Mouse (Mus musculus) limb, embryonic 11.5 days (tissue): ENCODE results near the gene Cnbd2. TPM values are rescaled to one million over a fixed set of nuclear protein-coding genes. Genes with fewer than 3 reads are reported as not detected.

Experiments
- ATAC-seq: fragments of 200-750 bp; cut with Nextera tagmentation; 2 replicates; pipeline ENCODE4 v1.8.0; 2017; ENCODE audit warnings: low read depth; ENCODE audit not compliant: insufficient number of reproducible peaks, low FRiP score, low TSS enrichment
- DNase-seq: peaks from one replicate; pipeline ENCODE4 v3.0.0-alpha.2; 2015; ENCODE audit warnings: low spot score
- H3K27ac ChIP-seq: fragments of 300-500 bp; sonication (generic); replicated peaks from 2 replicates; pipeline ENCODE4 v1.5.1; 2014; ENCODE audit warnings: low read depth, mild to moderate bottlenecking, low read length
- H3K27me3 ChIP-seq: fragments of 300-500 bp; sonication (generic); 2 replicates; pipeline ENCODE4 v1.6.1; 2014; ENCODE audit warnings: mild to moderate bottlenecking, low read length, mixed read lengths; ENCODE audit not compliant: control insufficient read depth, insufficient read depth
- H3K36me3 ChIP-seq: fragments of 300-500 bp; sonication (generic); 2 replicates; pipeline ENCODE4 v1.6.1; 2014; ENCODE audit warnings: mild to moderate bottlenecking, low read length, moderate library complexity, mixed read lengths; ENCODE audit not compliant: control insufficient read depth, insufficient read depth
- H3K4me1 ChIP-seq: fragments of 300-500 bp; sonication (generic); 2 replicates; pipeline ENCODE4 v1.6.1; 2014; ENCODE audit warnings: low read length, mixed read lengths; ENCODE audit not compliant: control insufficient read depth, insufficient read depth
- H3K4me2 ChIP-seq: fragments of 300-500 bp; sonication (generic); 2 replicates; pipeline ENCODE4 v1.6.1; 2014; ENCODE audit warnings: low read depth, mild to moderate bottlenecking, moderate library complexity; ENCODE audit not compliant: severe bottlenecking
- H3K4me3 ChIP-seq: fragments of 300-500 bp; sonication (generic); 2 replicates; pipeline ENCODE4 v1.5.1; 2014; ENCODE audit warnings: low read depth, low read length
- H3K9ac ChIP-seq: fragments of 300-500 bp; sonication (generic); 2 replicates; pipeline ENCODE4 v1.6.1; 2014; ENCODE audit warnings: mild to moderate bottlenecking, low read length
- H3K9me3 ChIP-seq: fragments of 300-500 bp; sonication (generic); 2 replicates; pipeline ENCODE4 v1.6.1; 2016; ENCODE audit warnings: low read length; ENCODE audit not compliant: control insufficient read depth
- WGBS: fragments of 180-500 bp; shearing (Covaris S2); extraction: QIAGEN DNeasy Blood & Tissue Kit; methylation state at CpG from one replicate; pipeline ENCODE4 v1.1.7; 2014; 5-methylcytosine and 5-hydroxymethylcytosine counted together
- polyA plus RNA-seq: library from polyadenylated mRNA; unstranded; fragments of >200 nt; fragmentation: Nextera tagmentation; extraction: Ambion mirVana; gene quantifications from 2 replicates; pipeline ENCODE4 v1.2.1, GENCODE M21; 2014

Cnbd2 gene
- polyA plus RNA-seq, 1 experiment from 2014 or later, result 3.1 TPM

DNA sequence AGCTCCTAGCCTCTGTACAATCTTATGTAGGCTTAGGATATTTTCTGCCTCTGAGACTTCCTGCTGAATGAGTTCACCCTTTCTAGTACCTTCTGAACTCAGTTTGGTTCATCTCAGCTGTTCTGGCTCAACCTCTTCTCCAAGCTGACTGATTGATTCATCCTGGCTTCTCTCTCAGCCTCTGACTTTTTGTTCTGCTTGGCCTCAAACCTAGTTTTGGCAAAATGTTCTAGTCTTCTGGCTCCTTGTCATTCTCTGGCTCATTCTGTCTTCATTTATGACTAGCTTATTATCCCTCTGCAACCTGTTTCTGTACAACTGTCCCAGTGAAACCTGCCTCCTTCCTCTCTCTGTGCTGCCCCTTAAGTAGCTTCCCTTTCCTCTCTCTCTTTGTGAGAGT, 6.4 kb downstream of the Cnbd2 start:
- no peaks in the 10 kb centered on the region for H3K27me3 ChIP-seq

DNA sequence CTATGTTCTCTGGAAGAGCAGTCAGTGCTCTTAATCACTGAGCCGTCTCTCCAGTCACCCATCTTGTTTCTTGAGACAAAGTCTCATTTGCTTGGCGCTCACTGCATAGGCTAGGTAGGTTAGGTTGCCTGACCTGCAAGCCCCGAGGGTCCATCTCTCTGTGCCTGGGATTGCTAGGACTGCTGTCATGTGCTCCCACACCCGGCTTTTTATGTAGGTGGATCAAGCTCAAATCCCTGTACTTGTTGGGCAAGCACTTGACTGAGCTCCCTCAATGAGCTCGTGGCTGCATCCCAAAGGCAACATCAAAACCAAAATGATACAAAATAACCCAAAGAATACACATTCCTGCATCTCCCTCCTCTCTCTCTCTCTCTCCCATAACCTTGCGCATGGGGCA, 9.4 kb downstream of the Cnbd2 start:
- H3K9ac ChIP-seq, result no peak overlapping the region
- no peaks in the 10 kb centered on the region for H3K9me3 ChIP-seq
- no peak for DNase-seq
- H3K36me3 ChIP-seq, result no peaks in the 10 kb centered on the region
- no peaks in the 10 kb centered on the region for H3K27me3 ChIP-seq
- H3K4me3 ChIP-seq, result no peak overlapping the region
- H3K4me2 ChIP-seq, result no peak overlapping the region
- ATAC-seq, result no peak
- no peak overlapping the region for H3K27ac ChIP-seq
- no peaks in the 10 kb centered on the region for H3K4me1 ChIP-seq
- 90% methylated on average over 6 of the region's 6 CpGs for WGBS

More for the DNA sequence above, 6.4 kb downstream of the Cnbd2 start:
- H3K4me2 ChIP-seq, result no peak overlapping the region
- no peaks in the 10 kb centered on the region for H3K36me3 ChIP-seq
- H3K27ac ChIP-seq, result no peak overlapping the region
- ATAC-seq (no peak), DNase-seq (no peak)
- H3K4me1 ChIP-seq, result no peaks in the 10 kb centered on the region
- no peak overlapping the region for H3K9ac ChIP-seq
- H3K4me3 ChIP-seq, result no peak overlapping the region
- no peaks in the 10 kb centered on the region for H3K9me3 ChIP-seq

DNA sequence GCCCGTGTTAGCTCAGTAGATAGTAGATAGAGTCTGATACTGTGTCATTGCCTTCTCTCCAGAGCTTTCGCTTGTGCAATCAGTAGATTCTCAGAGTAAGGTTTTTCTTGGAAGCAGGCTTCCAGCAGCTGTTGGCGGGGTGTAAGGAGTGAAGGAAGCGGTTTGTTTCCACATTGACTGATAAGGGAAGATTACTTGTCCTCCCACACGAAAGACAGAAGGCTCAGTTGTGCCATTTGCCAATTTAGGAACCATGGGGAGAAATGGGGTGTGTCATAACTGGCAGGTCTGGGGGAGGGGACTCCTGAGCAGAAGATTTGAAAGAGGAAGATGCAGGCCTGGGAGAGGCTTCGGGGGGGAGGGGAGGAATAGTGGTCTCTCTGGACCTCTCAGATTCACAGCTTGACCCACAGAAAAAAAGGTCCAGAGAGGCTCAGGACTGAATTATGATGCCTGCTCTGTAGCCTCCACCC, 12.1 kb downstream of the Cnbd2 start:
- ATAC-seq, result no peak
- H3K27ac ChIP-seq, result no peak overlapping the region
- H3K4me3 ChIP-seq, result no peak overlapping the region
- no peaks in the 10 kb centered on the region for H3K36me3 ChIP-seq
- H3K9me3 ChIP-seq, result no peaks in the 10 kb centered on the region
- WGBS, result 71% methylated on average over 6 of the region's 6 CpGs
- no peak overlapping the region for H3K4me2 ChIP-seq
- no peaks in the 10 kb centered on the region for H3K4me1 ChIP-seq
- H3K27me3 ChIP-seq, result no peaks in the 10 kb centered on the region
- no peak overlapping the region for H3K9ac ChIP-seq
- DNase-seq, result no peak

- 37% methylated on average over 5 of the region's 5 CpGs for WGBS
- DNase-seq (no peak), ATAC-seq (no peak)
- no peaks in the 10 kb centered on the region for H3K27me3 ChIP-seq
- H3K4me2 ChIP-seq, result no peak overlapping the region
- H3K9me3 ChIP-seq, result no peaks in the 10 kb centered on the region
- no peak overlapping the region for H3K4me3 ChIP-seq
- H3K9ac ChIP-seq, result no peak overlapping the region
- H3K27ac ChIP-seq, result no peak overlapping the region
- H3K4me1 ChIP-seq, result no peaks in the 10 kb centered on the region
- H3K36me3 ChIP-seq, result no peaks in the 10 kb centered on the region
Observed at GRCm38 (mm10) chr2:156324681-156325080, 12.6 kb downstream of the Cnbd2 start.

DNA sequence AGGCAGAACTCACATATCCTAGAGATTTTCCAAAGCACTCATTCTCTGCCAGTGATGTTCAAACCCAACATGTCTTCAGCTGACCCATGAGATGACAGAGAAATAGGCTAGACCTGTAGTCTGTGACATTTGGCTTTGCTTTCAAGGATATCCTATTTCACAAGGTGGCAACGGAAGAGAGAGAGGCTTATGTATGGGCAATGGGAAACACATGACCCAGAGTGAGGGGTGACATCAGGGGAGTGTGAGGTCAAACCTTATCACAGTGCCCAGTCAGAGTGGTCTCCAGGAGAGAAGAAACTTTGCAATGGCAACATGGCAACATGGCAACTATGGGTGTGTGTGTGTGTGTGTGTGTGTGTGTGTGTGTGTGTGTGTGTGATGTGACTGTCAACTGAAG, 18.6 kb downstream of the Cnbd2 start:
- 21% methylated on average over 1 of the region's 1 CpGs for WGBS
- Histone ChIP-seq H3K4me1 (no peaks in the 10 kb centered on the region), H3K9ac (no peak overlapping the region), H3K27ac (no peak overlapping the region), H3K9me3 (no peaks in the 10 kb centered on the region), H3K4me3 (no peak overlapping the region), H3K4me2 (no peak overlapping the region), H3K36me3 (no peaks in the 10 kb centered on the region), H3K27me3 (no peaks in the 10 kb centered on the region)
- DNase-seq, result no peak
- ATAC-seq, result no peak

DNA sequence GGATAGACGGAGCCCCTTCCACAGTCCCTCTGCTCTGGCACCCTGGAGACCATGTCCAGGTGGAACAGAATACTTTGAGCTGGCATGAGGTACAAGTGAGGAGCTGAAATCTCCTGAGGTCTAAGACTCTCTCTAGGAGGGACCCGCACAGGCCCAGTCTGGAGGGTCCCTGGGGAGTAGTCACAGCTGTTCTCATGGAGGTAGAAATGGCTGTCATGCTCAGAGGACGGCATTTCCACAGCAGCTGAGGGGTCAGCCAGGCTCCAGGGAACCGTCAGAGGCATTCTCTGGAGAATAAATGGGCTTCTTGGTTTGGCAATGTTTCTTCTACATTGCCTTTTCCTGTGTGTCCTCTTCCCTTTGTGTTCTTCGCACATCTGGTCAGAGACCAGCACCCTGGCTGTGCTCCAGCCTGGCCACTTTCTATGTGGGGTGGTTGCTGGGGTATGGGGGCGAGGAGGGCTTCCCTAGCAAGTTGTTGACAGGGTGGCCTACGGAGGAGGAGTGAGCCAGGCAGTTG, 19.4 kb downstream of the Cnbd2 start:
- 88% methylated on average over 7 of the region's 7 CpGs for WGBS
- Histone ChIP-seq H3K4me1 (no peaks in the 10 kb centered on the region), H3K9ac (no peak overlapping the region), H3K27ac (no peak overlapping the region), H3K36me3 (no peaks in the 10 kb centered on the region), H3K9me3 (no peaks in the 10 kb centered on the region), H3K27me3 (no peaks in the 10 kb centered on the region), H3K4me2 (no peak overlapping the region), H3K4me3 (no peak overlapping the region)
- DNase-seq (no peak), ATAC-seq (no peak)

DNA sequence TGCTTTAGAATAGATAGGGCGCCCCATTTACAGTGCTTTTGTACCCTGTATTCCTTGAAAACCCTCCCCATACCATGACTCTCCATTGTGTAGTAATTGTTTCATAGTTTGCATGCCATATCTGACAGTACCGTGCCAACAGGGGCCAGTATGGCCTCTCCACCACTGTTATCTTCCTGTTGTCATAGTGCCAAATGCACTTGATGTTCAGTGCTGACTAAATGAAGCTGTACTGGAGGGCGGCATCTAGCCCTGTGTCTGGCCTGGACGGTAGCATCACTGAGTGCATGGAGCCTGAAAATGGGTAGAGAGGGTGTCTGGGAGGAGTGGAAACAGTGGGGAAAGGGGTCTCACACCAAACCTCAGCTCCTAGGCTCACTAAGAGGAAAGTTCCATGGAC, 28.0 kb downstream of the Cnbd2 start:
- H3K4me1 ChIP-seq, result no peaks in the 10 kb centered on the region
- ATAC-seq, result no peak
- H3K36me3 ChIP-seq, result no peaks in the 10 kb centered on the region
- DNase-seq, result no peak
- no peak overlapping the region for H3K27ac ChIP-seq
- H3K9ac ChIP-seq, result no peak overlapping the region
- no peaks in the 10 kb centered on the region for H3K27me3 ChIP-seq
- H3K9me3 ChIP-seq, result no peaks in the 10 kb centered on the region
- no peak overlapping the region for H3K4me3 ChIP-seq
- 92% methylated on average over 4 of the region's 4 CpGs for WGBS
- no peak overlapping the region for H3K4me2 ChIP-seq

- ATAC-seq (no peak), DNase-seq (peak; percentile 23)
- H3K4me3 ChIP-seq, result no peak overlapping the region
- H3K4me2 ChIP-seq, result no peak overlapping the region
- WGBS, result 61% methylated on average over 12 of the region's 12 CpGs
- H3K27me3 ChIP-seq, result no peaks in the 10 kb centered on the region
- H3K4me1 ChIP-seq, result no peaks in the 10 kb centered on the region
- no peaks in the 10 kb centered on the region for H3K36me3 ChIP-seq
- H3K9me3 ChIP-seq, result no peaks in the 10 kb centered on the region
- no peak overlapping the region for H3K9ac ChIP-seq
- no peak overlapping the region for H3K27ac ChIP-seq
Observed at GRCm38 (mm10) chr2:156344775-156345532, 32.9 kb downstream of the Cnbd2 start.

DNA sequence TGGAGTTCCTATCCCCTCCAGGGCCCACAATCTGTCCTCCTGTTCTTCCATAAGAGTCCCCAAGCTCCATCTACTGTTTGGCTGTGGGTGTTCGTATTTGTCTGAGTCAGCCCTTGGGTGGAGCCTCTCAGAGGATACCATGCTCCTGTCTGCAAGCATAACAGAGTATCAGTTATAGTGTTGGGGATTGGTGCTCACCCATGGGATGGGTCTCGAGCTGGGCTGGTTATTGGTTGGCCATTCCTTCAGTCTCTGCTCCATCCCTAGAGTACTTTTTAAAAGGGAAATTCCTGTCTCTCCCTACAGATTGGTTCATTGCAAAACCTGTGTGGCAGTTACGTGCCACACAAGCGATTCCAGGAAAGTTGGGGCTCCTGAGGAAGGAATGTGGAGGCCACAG, 36.7 kb downstream of the Cnbd2 start:
- no peak for ATAC-seq
- no peak overlapping the region for H3K27ac ChIP-seq
- no peaks in the 10 kb centered on the region for H3K4me1 ChIP-seq
- H3K9me3 ChIP-seq, result no peaks in the 10 kb centered on the region
- no peak overlapping the region for H3K4me3 ChIP-seq
- DNase-seq, result no peak
- no peaks in the 10 kb centered on the region for H3K27me3 ChIP-seq
- no peak overlapping the region for H3K4me2 ChIP-seq
- H3K9ac ChIP-seq, result no peak overlapping the region
- WGBS, result 78% methylated on average over 4 of the region's 4 CpGs
- no peaks in the 10 kb centered on the region for H3K36me3 ChIP-seq
